Mouse (Mus musculus): Measurements from ENCODE around the gene Abcg4. TPM values are rescaled to one million over a fixed set of nuclear protein-coding genes. Genes with fewer than 3 reads are reported as not detected.
"Not testable (repeated sequence)": the region's sequence is repeated elsewhere in the genome, so short reads cannot be mapped to it uniquely, and the experiment has no call there.

The Abcg4 gene
- 4.5 and 5.1 TPM in 2 replicates for polyA plus RNA-seq (2014; fragmentation: Nextera tagmentation; extraction: Ambion mirVana)

- peak within 1 kb of the TSS; percentile 74 for H3K9ac ChIP-seq (ENCODE audit: low read depth, low read length)
- 3% methylated on average over 25 of the region's 38 CpGs for WGBS
- peaks cover 28% of the 10 kb centered on the region for H3K36me3 ChIP-seq (ENCODE audit: control insufficient read depth, insufficient read depth, low read length)
- DNase-seq (ENCODE audit: low spot score): peak; percentile 25
- peaks cover 34% of the 10 kb centered on the region for H3K27me3 ChIP-seq (replicated peaks; ENCODE audit: control insufficient read depth, insufficient read depth, low read length)
- peaks cover 11% of the 10 kb centered on the region; the same call in 1 of the 2 replicates for H3K4me1 ChIP-seq (ENCODE audit: control insufficient read depth, insufficient read depth, low read length)
- peak within 1 kb of the TSS; percentile 80 for H3K4me2 ChIP-seq (ENCODE audit: low read depth, low read length)
- no peak within 1 kb of the TSS for H3K27ac ChIP-seq (replicated peaks; ENCODE audit: low read depth, low read length)
- H3K4me3 ChIP-seq (ENCODE audit: low read depth, low read length): peak within 1 kb of the TSS; percentile 55
- no peaks in the 10 kb centered on the region for H3K9me3 ChIP-seq (ENCODE audit: control insufficient read depth, low read length)
- ATAC-seq (ENCODE audit: low read depth): peak; percentile 56
Measured at GRCm38 (mm10) chr9:44288076-44288958, at the start of gene Abcg4. Gene Abcg4, minus strand, starts transcription at chr9:44288615.

- Histone ChIP-seq H3K4me3 (ENCODE audit: low read depth, low read length) (peak overlapping the region; percentile 90), H3K9me3 (ENCODE audit: control insufficient read depth, low read length) (no peaks in the 10 kb centered on the region), H3K27me3 (replicated peaks; ENCODE audit: control insufficient read depth, insufficient read depth, low read length) (no peaks in the 10 kb centered on the region), H3K4me1 (ENCODE audit: control insufficient read depth, insufficient read depth, low read length) (peaks cover 13% of the 10 kb centered on the region), H3K36me3 (ENCODE audit: control insufficient read depth, insufficient read depth, low read length) (peaks cover 57% of the 10 kb centered on the region), H3K27ac (replicated peaks; ENCODE audit: low read depth, low read length) (0 out of 2 replicates have a peak overlapping the region, but pooled peaks have one; percentile 10), H3K9ac (ENCODE audit: low read depth, low read length) (peak overlapping the region; percentile 54), H3K4me2 (ENCODE audit: low read depth, low read length) (peak overlapping the region; percentile 85)
- ATAC-seq (ENCODE audit: low read depth): no peak
- WGBS: 54% methylated on average over 9 of the region's 9 CpGs
- no peak for DNase-seq (ENCODE audit: low spot score)
Measured at GRCm38 (mm10) chr9:44337436-44338169, 49.2 kb upstream of the Abcg4 start.

- 61% methylated on average over 3 of the region's 3 CpGs for WGBS
- H3K9ac ChIP-seq (ENCODE audit: low read depth, low read length): peak overlapping the region; percentile 54
- no peaks in the 10 kb centered on the region for H3K27me3 ChIP-seq (replicated peaks; ENCODE audit: control insufficient read depth, insufficient read depth, low read length)
- H3K9me3 ChIP-seq (ENCODE audit: control insufficient read depth, low read length): no peaks in the 10 kb centered on the region
- H3K4me3 ChIP-seq (ENCODE audit: low read depth, low read length): peak overlapping the region; percentile 90
- H3K4me2 ChIP-seq (ENCODE audit: low read depth, low read length): peak overlapping the region; percentile 85
- H3K27ac ChIP-seq (replicated peaks; ENCODE audit: low read depth, low read length): no peak overlapping the region
- H3K4me1 ChIP-seq (ENCODE audit: control insufficient read depth, insufficient read depth, low read length): peaks cover 12% of the 10 kb centered on the region
- H3K36me3 ChIP-seq (ENCODE audit: control insufficient read depth, insufficient read depth, low read length): peaks cover 61% of the 10 kb centered on the region
- DNase-seq (ENCODE audit: low spot score) (no peak), ATAC-seq (ENCODE audit: low read depth) (no peak)
Measured at GRCm38 (mm10) chr9:44336964-44337363, 48.5 kb upstream of the Abcg4 start.

GRCm38 (mm10) chr9:44336513-44336912 is 48.1 kb upstream of the Abcg4 start:
- Histone ChIP-seq H3K9ac (ENCODE audit: low read depth, low read length) (peak overlapping the region; percentile 54), H3K4me1 (ENCODE audit: control insufficient read depth, insufficient read depth, low read length) (peaks cover 12% of the 10 kb centered on the region), H3K36me3 (ENCODE audit: control insufficient read depth, insufficient read depth, low read length) (peaks cover 61% of the 10 kb centered on the region), H3K4me3 (ENCODE audit: low read depth, low read length) (peak overlapping the region; percentile 90), H3K4me2 (ENCODE audit: low read depth, low read length) (peak overlapping the region; percentile 85)
- not testable (repeated sequence) for ATAC-seq (ENCODE audit: low read depth); DNase-seq (ENCODE audit: low spot score); H3K27me3 ChIP-seq (replicated peaks; ENCODE audit: control insufficient read depth, insufficient read depth, low read length); H3K9me3 ChIP-seq (ENCODE audit: control insufficient read depth, low read length); H3K27ac ChIP-seq (replicated peaks; ENCODE audit: low read depth, low read length)
- WGBS: 29% methylated on average over 4 of the region's 4 CpGs

- Histone ChIP-seq H3K27ac (replicated peaks; ENCODE audit: low read depth, low read length) (peak overlapping the region; percentile 94), H3K4me3 (ENCODE audit: low read depth, low read length) (peak overlapping the region; percentile 90), H3K9me3 (ENCODE audit: control insufficient read depth, low read length) (no peaks in the 10 kb centered on the region), H3K36me3 (ENCODE audit: control insufficient read depth, insufficient read depth, low read length) (peaks cover 61% of the 10 kb centered on the region), H3K4me1 (ENCODE audit: control insufficient read depth, insufficient read depth, low read length) (peaks cover 12% of the 10 kb centered on the region), H3K4me2 (ENCODE audit: low read depth, low read length) (peak overlapping the region; percentile 85), H3K27me3 (replicated peaks; ENCODE audit: control insufficient read depth, insufficient read depth, low read length) (no peaks in the 10 kb centered on the region), H3K9ac (ENCODE audit: low read depth, low read length) (peak overlapping the region; percentile 96)
- DNase-seq (ENCODE audit: low spot score) (no peak), ATAC-seq (ENCODE audit: low read depth) (no peak)
- whole genome bisulfite sequencing: under 1% methylated on average over 5 of the region's 5 CpGs
Measured at GRCm38 (mm10) chr9:44336093-44336406, 47.6 kb upstream of the Abcg4 start.

- peak overlapping the region; percentile 94 for H3K27ac ChIP-seq (replicated peaks; ENCODE audit: low read depth, low read length)
- peak overlapping the region; percentile 96 for H3K9ac ChIP-seq (ENCODE audit: low read depth, low read length)
- WGBS: under 1% methylated on average over 38 of the region's 50 CpGs
- H3K9me3 ChIP-seq (ENCODE audit: control insufficient read depth, low read length): no peaks in the 10 kb centered on the region
- H3K4me2 ChIP-seq (ENCODE audit: low read depth, low read length): peak overlapping the region; percentile 85
- peak overlapping the region; percentile 90 for H3K4me3 ChIP-seq (ENCODE audit: low read depth, low read length)
- peaks cover 12% of the 10 kb centered on the region for H3K4me1 ChIP-seq (ENCODE audit: control insufficient read depth, insufficient read depth, low read length)
- DNase-seq (ENCODE audit: low spot score) (peak; percentile 22), ATAC-seq (ENCODE audit: low read depth) (no peak; the same call in 1 of the 2 replicates)
- no peaks in the 10 kb centered on the region for H3K27me3 ChIP-seq (replicated peaks; ENCODE audit: control insufficient read depth, insufficient read depth, low read length)
- peaks cover 63% of the 10 kb centered on the region for H3K36me3 ChIP-seq (ENCODE audit: control insufficient read depth, insufficient read depth, low read length)
Measured at GRCm38 (mm10) chr9:44335331-44336092, 47.1 kb upstream of the Abcg4 start.

GRCm38 (mm10) chr9:44334396-44335330 is 46.2 kb upstream of the Abcg4 start, which contains the start of gene H2afx:
Gene H2afx, plus strand, starts transcription at chr9:44334694.
- WGBS: under 1% methylated on average over 55 of the region's 91 CpGs

More at GRCm38 (mm10) chr9:44334396-44335330, 46.2 kb upstream of the Abcg4 start, which contains the start of gene H2afx:
- ATAC-seq (ENCODE audit: low read depth) (peak; percentile 95), DNase-seq (ENCODE audit: low spot score) (peak; percentile 100)
- H3K4me2 ChIP-seq (ENCODE audit: low read depth, low read length): peak within 1 kb of the TSS; percentile 85
- H3K27ac ChIP-seq (replicated peaks; ENCODE audit: low read depth, low read length): peak within 1 kb of the TSS; percentile 94
- no peaks in the 10 kb centered on the region for H3K9me3 ChIP-seq (ENCODE audit: control insufficient read depth, low read length)
- peaks cover 70% of the 10 kb centered on the region for H3K36me3 ChIP-seq (ENCODE audit: control insufficient read depth, insufficient read depth, low read length)
- H3K9ac ChIP-seq (ENCODE audit: low read depth, low read length): peak within 1 kb of the TSS; percentile 96
- peaks cover 12% of the 10 kb centered on the region for H3K4me1 ChIP-seq (ENCODE audit: control insufficient read depth, insufficient read depth, low read length)
- H3K4me3 ChIP-seq (ENCODE audit: low read depth, low read length): peak within 1 kb of the TSS; percentile 90
- no peaks in the 10 kb centered on the region for H3K27me3 ChIP-seq (replicated peaks; ENCODE audit: control insufficient read depth, insufficient read depth, low read length)
